Mouse (Mus musculus) ES-E14 (cell line): ENCODE data around the gene Zbtb20. TPM values are rescaled to one million over a fixed set of nuclear protein-coding genes. Genes with fewer than 3 reads are reported as not detected.

Experiments
- DNase-seq: peaks from one replicate; pipeline ENCODE4 v3.0.0-alpha.2; 2013; ENCODE audit warnings: low read depth, low spot score
- H3K27ac ChIP-seq: 2 replicates; pipeline ENCODE4 v1.5.1; 2012; ENCODE audit warnings: low read depth, mild to moderate bottlenecking, low read length, moderate library complexity, mixed read lengths; ENCODE audit not compliant: poor library complexity, insufficient read depth, severe bottlenecking
- H3K36me3 ChIP-seq: 2 replicates; pipeline ENCODE4 v1.6.1; 2012; ENCODE audit warnings: mild to moderate bottlenecking, low read length, moderate library complexity, mixed read lengths; ENCODE audit not compliant: control insufficient read depth, poor library complexity, insufficient read depth, severe bottlenecking
- H3K4me1 ChIP-seq, 2 experiments: fragments of 150-350 bp in 1 of 2; sonication (generic) in 1 of 2; 2 replicates each; pipeline ENCODE4 v1.6.1; 2012; ENCODE audit warnings: low read length in 2 of 2, mild to moderate bottlenecking in 1 of 2, mixed read lengths in 1 of 2; ENCODE audit not compliant: control insufficient read depth in 2 of 2, insufficient read depth in 2 of 2, poor library complexity in 1 of 2
- H3K4me3 ChIP-seq, 2 experiments: fragments of 150-350 bp in 1 of 2; sonication (generic) in 1 of 2; 2 replicates each; pipeline ENCODE4 v1.5.1; 2012; ENCODE audit warnings: low read length in 2 of 2, low read depth in 1 of 2, mild to moderate bottlenecking in 1 of 2, mixed read lengths in 1 of 2; ENCODE audit not compliant: insufficient read depth in 1 of 2, poor library complexity in 1 of 2, severe bottlenecking in 1 of 2
- H3K9ac ChIP-seq: 2 replicates; pipeline ENCODE4 v1.6.1; 2012; ENCODE audit warnings: low read depth, mild to moderate bottlenecking, low read length, mixed read lengths; ENCODE audit not compliant: poor library complexity, insufficient read depth, severe bottlenecking
- H3K9me3 ChIP-seq: fragments of 150-350 bp; sonication (generic); 2 replicates; pipeline ENCODE4 v1.6.1; 2012; ENCODE audit warnings: low read depth, mild to moderate bottlenecking, low read length; ENCODE audit not compliant: control insufficient read depth, insufficient read depth
- CHD2 ChIP-seq: IDR thresholded peaks from 2 replicates; pipeline ENCODE4 v1.6.1; 2014; ENCODE audit warnings: mild to moderate bottlenecking, low read depth, low read length, inconsistent platforms
- HCFC1 ChIP-seq: IDR thresholded peaks from 2 replicates; pipeline ENCODE4 v1.6.1; 2012; ENCODE audit warnings: low read length, inconsistent platforms, borderline replicate concordance; ENCODE audit not compliant: insufficient read depth
- MAFK ChIP-seq: IDR thresholded peaks from 2 replicates; pipeline ENCODE4 v1.6.1; 2014; ENCODE audit warnings: mild to moderate bottlenecking, low read depth, low read length, inconsistent platforms; ENCODE audit not compliant: insufficient read depth
- ZC3H11A ChIP-seq: IDR thresholded peaks from 2 replicates; pipeline ENCODE4 v1.6.1; 2012; ENCODE audit warnings: low read depth, mild to moderate bottlenecking, inconsistent platforms, low read length, borderline replicate concordance
- ZNF384 ChIP-seq: IDR thresholded peaks from 2 replicates; pipeline ENCODE4 v1.6.1; 2012; ENCODE audit warnings: low read depth, low read length, inconsistent platforms
- in situ Hi-C, 2 experiments: fragments of 600-800 bp; cut with MboI; formaldehyde crosslinking; loops; one replicate each; pipeline ENCODE4 v1.15.1; 2025; ENCODE audit warnings: low sequenced_read_pairs in 2 of 2, inconsistent platforms in 1 of 2; ENCODE audit not compliant: unreplicated experiment in 2 of 2
- total RNA-seq: library from RNA; depleted of rRNA; stranded (reverse); fragments of 300-350 nt; gene quantifications from 2 replicates; pipeline ENCODE4 v1.2.3, GENCODE M21; 2012

Gene Zbtb20
- total RNA-seq, 1 experiment = 4.0 TPM

DNA sequence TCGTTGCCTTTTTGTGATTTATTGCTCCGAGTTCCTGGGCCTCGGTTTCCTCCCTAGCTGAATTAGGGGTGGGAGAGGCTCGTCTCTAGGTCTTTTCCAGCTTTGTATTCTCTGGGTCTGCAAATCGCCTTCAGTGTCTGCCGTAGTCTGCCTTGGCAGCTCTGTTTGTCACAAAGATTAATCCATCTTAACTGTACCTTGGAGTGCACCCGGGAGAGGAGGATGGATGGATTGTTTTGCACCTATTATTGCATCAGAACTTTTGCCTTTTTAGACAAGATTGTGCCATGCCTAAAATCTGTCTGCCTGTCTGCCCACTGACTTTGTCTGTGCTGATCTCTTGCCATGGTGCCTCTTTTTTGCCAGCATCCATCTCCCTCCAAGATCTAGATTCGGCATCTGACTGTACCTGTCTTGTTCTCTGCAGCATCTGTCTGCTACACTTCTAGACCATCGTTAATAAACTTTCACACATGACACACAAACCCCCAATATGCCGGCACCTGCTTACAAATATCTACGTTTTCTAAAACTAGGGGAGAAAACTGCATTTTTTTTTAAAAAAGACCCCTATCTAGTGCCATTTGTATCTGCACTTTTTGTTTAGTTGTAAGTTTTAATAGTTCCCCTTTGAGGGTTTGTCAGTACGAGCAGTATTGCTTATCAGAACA, 626.8 kb downstream of the Zbtb20 start:
- no peak overlapping the region for H3K27ac ChIP-seq
- H3K9me3 ChIP-seq = no peaks in the 10 kb centered on the region
- no peak for TF ChIP-seq MAFK
- TF ChIP-seq ZNF384 = no peak
- no peak for TF ChIP-seq CHD2
- TF ChIP-seq ZC3H11A = no peak
- TF ChIP-seq HCFC1 = no peak
- in situ Hi-C loops = no loop called here
- no peaks in the 10 kb centered on the region for H3K36me3 ChIP-seq
- no peak for DNase-seq
- H3K9ac ChIP-seq = no peak overlapping the region
- no peak overlapping the region for H3K4me3 ChIP-seq
- no peaks in the 10 kb centered on the region for H3K4me1 ChIP-seq

DNA sequence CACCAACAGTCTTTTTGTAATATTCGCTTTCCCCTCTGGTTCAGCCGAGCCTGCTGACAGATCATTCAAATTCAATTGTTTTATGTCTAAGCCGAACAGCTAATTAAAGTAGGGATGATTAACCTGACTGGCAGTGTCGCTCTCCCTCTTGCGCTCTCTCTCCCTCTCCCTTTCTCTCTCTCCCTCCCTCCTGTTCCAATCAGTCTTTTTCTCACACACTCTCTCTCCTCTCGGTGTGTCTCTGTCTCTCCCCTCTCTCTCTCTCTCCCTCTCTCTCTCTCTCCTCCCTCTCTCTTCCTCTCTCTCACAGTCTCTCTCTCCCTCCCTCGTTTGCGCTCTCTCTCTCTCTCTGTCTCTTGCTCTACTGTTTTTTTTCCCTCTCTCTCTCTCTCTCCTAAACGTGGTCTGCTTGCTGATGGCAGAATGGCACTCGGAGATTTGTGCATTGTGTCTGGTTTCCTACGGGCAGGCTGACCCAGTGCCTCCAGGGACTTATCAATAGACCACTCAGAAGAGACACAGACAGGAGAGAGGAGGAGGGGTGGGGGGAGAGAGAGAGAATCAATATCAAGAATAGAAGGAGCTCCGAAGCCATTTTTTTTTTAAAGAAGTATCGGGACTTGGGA, 627.4 kb downstream of the Zbtb20 start:
- no peak for DNase-seq
- Histone ChIP-seq H3K9ac (no peak overlapping the region), H3K36me3 (no peaks in the 10 kb centered on the region), H3K4me3 (no peak overlapping the region), H3K9me3 (no peaks in the 10 kb centered on the region), H3K27ac (no peak overlapping the region), H3K4me1 (no peaks in the 10 kb centered on the region)
- in situ Hi-C loops = no loop called here
- TF ChIP-seq ZNF384 (no peak), ZC3H11A (no peak), MAFK (no peak), CHD2 (no peak), HCFC1 (no peak)

DNA sequence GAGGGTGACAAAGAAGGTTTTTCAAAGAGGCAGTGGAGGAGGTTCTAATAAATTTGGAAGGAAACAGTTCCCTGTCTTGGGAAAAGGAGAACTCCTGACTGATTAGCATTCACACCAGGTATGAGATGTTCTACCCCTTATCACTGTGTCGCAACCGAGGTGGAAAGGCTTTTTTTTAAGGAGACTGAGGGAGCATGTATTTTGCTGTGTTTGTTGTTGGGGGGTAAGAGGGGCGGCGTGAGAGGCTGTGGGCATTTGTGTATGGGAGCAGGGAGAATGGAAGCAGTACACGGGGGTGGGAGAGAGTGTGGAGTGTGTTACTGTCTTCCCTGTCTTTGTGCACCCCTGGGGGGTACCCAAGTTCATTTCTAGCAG, 627.9 kb downstream of the Zbtb20 start:
- no peak overlapping the region for H3K4me3 ChIP-seq
- no peak overlapping the region for H3K27ac ChIP-seq
- TF ChIP-seq MAFK = no peak
- TF ChIP-seq CHD2 = no peak
- no peak for TF ChIP-seq ZC3H11A
- no peak for TF ChIP-seq HCFC1
- no peak for TF ChIP-seq ZNF384
- no peak overlapping the region for H3K9ac ChIP-seq
- no peaks in the 10 kb centered on the region for H3K4me1 ChIP-seq
- DNase-seq = no peak
- no peaks in the 10 kb centered on the region for H3K36me3 ChIP-seq
- in situ Hi-C loops = no loop called here
- no peaks in the 10 kb centered on the region for H3K9me3 ChIP-seq

DNA sequence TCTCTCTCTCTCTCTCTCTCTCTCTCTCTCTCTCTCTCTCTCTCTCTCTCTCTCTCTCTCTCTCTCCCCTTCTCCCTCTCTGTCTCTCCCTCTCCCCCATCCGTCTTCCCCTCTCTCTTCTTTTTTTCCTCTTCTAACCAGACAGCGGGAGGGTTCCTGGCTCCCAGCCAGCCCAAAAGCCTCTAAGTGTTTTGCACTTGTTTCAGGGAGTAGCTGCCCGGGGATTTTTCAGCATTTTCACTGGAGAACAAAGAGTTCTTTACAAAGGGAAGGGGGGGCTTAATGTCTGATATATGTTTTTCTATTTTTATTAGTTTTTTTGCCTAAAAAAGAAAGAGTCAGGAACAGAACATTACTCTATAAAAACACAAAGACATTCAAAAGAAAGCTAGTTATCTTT, 628.5 kb downstream of the Zbtb20 start:
- TF ChIP-seq ZNF384 (no peak), ZC3H11A (no peak), CHD2 (no peak)
- no peak overlapping the region for H3K4me3 ChIP-seq
- no peaks in the 10 kb centered on the region for H3K4me1 ChIP-seq
- H3K27ac ChIP-seq = no peak overlapping the region
- no peaks in the 10 kb centered on the region for H3K36me3 ChIP-seq
- DNase-seq = no peak
- no peaks in the 10 kb centered on the region for H3K9me3 ChIP-seq
- no peak overlapping the region for H3K9ac ChIP-seq
- in situ Hi-C loops = no loop called here

DNA sequence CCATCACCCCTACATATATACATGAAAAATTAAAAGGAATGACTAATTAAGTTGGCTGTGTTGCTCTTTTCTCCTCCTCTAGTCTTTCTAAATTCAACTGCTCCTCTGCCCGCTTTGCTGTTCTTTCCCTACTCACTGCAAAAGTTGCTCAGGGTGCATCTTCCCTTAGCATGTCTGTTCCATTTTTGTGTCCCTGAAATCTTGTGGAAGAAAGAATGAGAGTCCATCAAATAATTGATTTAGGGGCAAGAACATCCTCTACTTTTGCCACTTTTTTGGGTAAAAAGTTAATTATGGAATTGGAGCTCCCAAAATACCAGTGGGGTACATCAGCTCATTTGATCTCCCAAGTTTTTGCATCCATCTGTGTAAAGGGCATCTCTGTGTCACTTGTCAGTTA, 628.9 kb downstream of the Zbtb20 start:
- no peaks in the 10 kb centered on the region for H3K36me3 ChIP-seq
- H3K9me3 ChIP-seq = no peaks in the 10 kb centered on the region
- no peak overlapping the region for H3K4me3 ChIP-seq
- no peak for TF ChIP-seq ZNF384
- TF ChIP-seq MAFK = no peak
- TF ChIP-seq ZC3H11A = no peak
- TF ChIP-seq CHD2 = no peak
- no peak for TF ChIP-seq HCFC1
- in situ Hi-C loops = no loop called here
- H3K9ac ChIP-seq = no peak overlapping the region
- H3K27ac ChIP-seq = no peak overlapping the region
- no peak for DNase-seq
- H3K4me1 ChIP-seq = no peaks in the 10 kb centered on the region
